Mouse (Mus musculus) forebrain, embryonic 14.5 days (tissue): ENCODE measurements around the gene Tmc4. TPM values are rescaled to one million over a fixed set of nuclear protein-coding genes. Genes with fewer than 3 reads are reported as not detected.

ENCODE experiments used
- ATAC-seq: fragments of 200-750 bp; cut with Nextera tagmentation; 2 replicates; pipeline ENCODE4 v1.8.0; 2017; ENCODE audit warnings: mild to moderate bottlenecking, moderate library complexity
- DNase-seq: peaks from one replicate; pipeline ENCODE4 v3.0.0-alpha.2; 2015; ENCODE audit warnings: low spot score
- H3K27ac ChIP-seq: fragments of 300-500 bp; sonication (generic); 2 replicates; pipeline ENCODE4 v1.5.1; 2014; ENCODE audit warnings: low read depth, mild to moderate bottlenecking, control low read depth, low read length, moderate library complexity
- H3K27me3 ChIP-seq: fragments of 300-500 bp; sonication (generic); replicated peaks from 2 replicates; pipeline ENCODE4 v1.6.1; 2014; ENCODE audit warnings: low read length, control low read depth, mixed read lengths; ENCODE audit not compliant: control insufficient read depth, insufficient read depth
- H3K36me3 ChIP-seq: fragments of 300-500 bp; sonication (generic); 2 replicates; pipeline ENCODE4 v1.6.1; 2014; ENCODE audit warnings: low read length, control low read depth; ENCODE audit not compliant: control insufficient read depth, insufficient read depth
- H3K4me1 ChIP-seq: fragments of 300-500 bp; sonication (generic); 2 replicates; pipeline ENCODE4 v1.6.1; 2014; ENCODE audit warnings: antibody characterized with exemption, low read length, control low read depth; ENCODE audit not compliant: control insufficient read depth, insufficient read depth
- H3K4me2 ChIP-seq: fragments of 300-500 bp; sonication (generic); 2 replicates; pipeline ENCODE4 v1.6.1; 2014; ENCODE audit warnings: mild to moderate bottlenecking, control low read depth, low read length
- H3K4me3 ChIP-seq: fragments of 300-500 bp; sonication (generic); 2 replicates; pipeline ENCODE4 v1.5.1; 2014; ENCODE audit warnings: low read depth, low read length, control low read depth
- H3K9ac ChIP-seq: fragments of 300-500 bp; sonication (generic); 2 replicates; pipeline ENCODE4 v1.6.1; 2014; ENCODE audit warnings: mild to moderate bottlenecking, low read length, control low read depth, moderate library complexity
- H3K9me3 ChIP-seq: fragments of 300-500 bp; sonication (generic); replicated peaks from 2 replicates; pipeline ENCODE4 v1.6.1; 2016; ENCODE audit warnings: low read length, control low read depth, mixed read lengths; ENCODE audit not compliant: control insufficient read depth
- WGBS: fragments of 180-500 bp; shearing (Covaris S2); extraction: QIAGEN DNeasy Blood & Tissue Kit; methylation state at CpG from one replicate; pipeline ENCODE4 v1.1.7; 2014; 5-methylcytosine and 5-hydroxymethylcytosine counted together
- microRNA-seq: library from miRNA; unstranded; fragments of <30 nt; microRNA quantifications from one replicate; pipeline ENCODE4, GENCODE M21; 2016
- polyA plus RNA-seq: library from polyadenylated mRNA; unstranded; fragments of >200 nt; fragmentation: Nextera tagmentation; extraction: Ambion mirVana; gene quantifications from 2 replicates; pipeline ENCODE4 v1.2.1, GENCODE M21; 2014

The Tmc4 gene
- polyA plus RNA-seq, 1 experiment from 2014 or later = 1.8 TPM

GRCm38 (mm10) chr7:3629543-3630477 lies 47.5 kb downstream of the Tmc4 start, which contains the start of the genes Tfpt and Prpf31:
Gene Tfpt, minus strand, starts transcription at chr7:3629929.
Gene Prpf31, plus strand, starts transcription at chr7:3629985.
- peaks cover 24% of the 10 kb centered on the region for H3K36me3 ChIP-seq
- H3K4me1 ChIP-seq = peaks cover 14% of the 10 kb centered on the region
- H3K27me3 ChIP-seq = no peaks in the 10 kb centered on the region
- peak within 1 kb of the TSS; percentile 98 for H3K4me2 ChIP-seq
- H3K4me3 ChIP-seq = peak within 1 kb of the TSS; percentile 62
- no peaks in the 10 kb centered on the region for H3K9me3 ChIP-seq
- peak within 1 kb of the TSS; percentile 78 for H3K9ac ChIP-seq
- ATAC-seq = peak; percentile 92
- peak; percentile 99 for DNase-seq
- WGBS = under 1% methylated on average over 47 of the region's 47 CpGs
- peak within 1 kb of the TSS; percentile 14; the same call in 1 of the 2 replicates for H3K27ac ChIP-seq

DNA sequence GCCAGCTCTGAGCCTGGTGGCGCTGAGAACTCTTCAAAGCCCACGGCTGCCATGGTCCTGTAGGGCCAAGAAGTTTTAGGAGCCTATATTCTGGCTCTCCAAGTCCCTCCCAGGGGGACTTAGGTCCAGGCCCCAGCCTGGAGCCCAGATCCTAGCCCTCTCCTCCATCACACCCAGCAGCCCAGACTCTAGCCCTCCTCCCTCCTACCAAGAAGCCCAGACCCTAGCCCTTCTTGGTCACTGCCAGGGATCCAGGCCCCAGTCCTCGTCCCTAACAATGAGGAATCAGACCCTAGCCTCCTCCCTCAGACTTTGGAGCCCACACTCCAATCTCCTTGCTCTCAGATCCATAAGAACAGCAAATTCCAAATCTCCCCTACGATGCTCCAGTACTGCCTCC lies 48.3 kb downstream of the Tmc4 start:
- peaks cover 14% of the 10 kb centered on the region for H3K4me1 ChIP-seq
- peak overlapping the region; percentile 62 for H3K4me3 ChIP-seq
- peak overlapping the region; percentile 98 for H3K4me2 ChIP-seq
- 37% methylated on average over 4 of the region's 4 CpGs for WGBS
- peak; percentile 35 for ATAC-seq
- H3K9me3 ChIP-seq = no peaks in the 10 kb centered on the region
- peak overlapping the region; percentile 78 for H3K9ac ChIP-seq
- 0 out of 2 replicates have a peak overlapping the region, but pooled peaks have one; percentile 14 for H3K27ac ChIP-seq
- DNase-seq = no peak
- peaks cover 23% of the 10 kb centered on the region for H3K36me3 ChIP-seq
- H3K27me3 ChIP-seq = no peaks in the 10 kb centered on the region

DNA sequence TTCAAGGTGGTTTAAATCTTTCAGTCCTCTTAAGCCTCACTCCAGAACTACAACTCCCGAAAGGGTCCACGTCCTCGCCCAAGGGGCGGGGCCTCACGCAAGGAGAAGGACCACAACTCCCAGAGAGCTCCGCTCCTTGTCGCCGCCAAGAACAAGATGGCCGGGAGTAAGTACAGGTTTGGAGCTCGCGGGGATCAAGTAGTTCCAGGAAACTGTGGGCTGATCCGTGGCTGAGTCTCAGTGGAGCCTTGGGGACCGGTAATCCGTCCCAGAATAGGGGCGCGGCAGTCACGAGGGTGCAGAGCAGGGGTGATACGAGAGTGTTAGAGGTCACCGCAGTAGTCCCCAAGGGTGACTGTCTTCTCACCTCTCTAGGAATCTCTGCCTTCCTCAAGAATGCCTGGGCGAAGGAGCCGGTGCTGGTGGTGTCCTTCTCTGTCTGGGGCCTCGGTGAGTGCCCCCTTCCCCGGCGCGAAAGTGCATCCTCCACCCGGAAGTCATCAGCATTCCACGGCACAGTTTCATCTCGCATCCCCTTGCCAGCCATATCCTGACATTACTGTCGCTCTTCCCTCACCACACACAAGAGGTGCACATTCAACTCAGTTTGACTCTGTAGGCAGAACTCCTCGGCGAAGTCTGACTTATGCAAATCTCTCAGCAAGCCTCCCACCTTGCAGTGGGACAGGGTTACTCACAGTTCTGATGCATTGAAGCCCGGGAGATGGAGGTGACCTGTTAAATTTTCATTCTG lies 59.9 kb downstream of the Tmc4 start, which contains the start of gene Ndufa3:
Ndufa3 (plus strand) TSS at position 132 of the 754 bp plus-strand sequence.
- ATAC-seq (peak; percentile 97), DNase-seq (peak; percentile 96)
- peak within 1 kb of the TSS; percentile 61 for H3K4me3 ChIP-seq
- peaks cover 28% of the 10 kb centered on the region for H3K36me3 ChIP-seq
- peaks cover 5% of the 10 kb centered on the region for H3K4me1 ChIP-seq
- no peaks in the 10 kb centered on the region for H3K27me3 ChIP-seq
- peak within 1 kb of the TSS; percentile 79 for H3K9ac ChIP-seq
- H3K4me2 ChIP-seq = peak within 1 kb of the TSS; percentile 70
- no peak within 1 kb of the TSS for H3K27ac ChIP-seq
- no peaks in the 10 kb centered on the region for H3K9me3 ChIP-seq
- WGBS = 2% methylated on average over 32 of the region's 32 CpGs

DNA sequence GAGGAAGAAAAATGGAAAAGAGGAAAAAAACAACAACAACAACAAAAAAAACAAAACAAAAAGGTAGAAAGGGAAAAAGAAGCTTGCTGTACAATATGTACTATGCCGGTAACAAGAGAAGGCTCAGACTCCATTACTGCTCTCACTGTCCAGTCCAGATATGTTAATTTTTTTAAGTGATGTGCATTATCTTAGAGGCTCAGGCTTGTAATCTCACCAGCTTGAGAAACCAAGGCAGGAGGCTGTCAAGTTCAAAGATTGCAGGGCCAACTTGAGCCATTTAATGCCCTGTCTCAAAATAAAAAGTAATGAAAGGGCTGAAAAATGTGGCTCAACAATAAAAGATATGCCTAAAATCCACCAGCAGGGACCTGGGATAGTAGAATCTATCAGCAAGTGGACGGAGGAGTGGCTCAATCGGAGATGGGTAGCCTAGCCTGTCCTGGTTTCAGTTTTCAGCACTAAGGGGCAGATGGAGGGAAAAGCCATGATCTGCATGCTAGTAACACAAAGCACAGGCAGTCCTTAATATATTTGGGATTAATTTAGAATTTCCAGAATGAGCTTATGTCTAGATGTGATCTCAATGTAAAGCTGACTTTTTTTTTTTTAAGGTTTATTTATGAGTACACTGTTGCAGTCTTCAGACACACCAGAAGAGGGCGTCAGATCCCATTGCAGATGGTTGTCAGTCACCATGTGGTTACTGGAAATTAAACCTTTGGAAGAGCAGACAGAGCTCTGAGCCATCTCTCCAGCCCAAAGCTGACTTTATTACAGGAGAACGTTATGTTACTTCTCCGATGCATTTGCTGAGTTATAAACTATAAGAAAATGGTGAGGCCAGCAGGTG lies 60.7 kb downstream of the Tmc4 start:
- no peak overlapping the region; the same call in 1 of the 2 replicates for H3K4me2 ChIP-seq
- peak overlapping the region; percentile 61 for H3K4me3 ChIP-seq
- peaks cover 5% of the 10 kb centered on the region for H3K4me1 ChIP-seq
- H3K27me3 ChIP-seq = no peaks in the 10 kb centered on the region
- H3K9me3 ChIP-seq = no peaks in the 10 kb centered on the region
- DNase-seq (no peak), ATAC-seq (peak; percentile 40)
- H3K9ac ChIP-seq = no peak overlapping the region
- WGBS = 45% methylated on average over 6 of the region's 6 CpGs
- peaks cover 20% of the 10 kb centered on the region for H3K36me3 ChIP-seq
- H3K27ac ChIP-seq = no peak overlapping the region

GRCm38 (mm10) chr7:3616057-3616388 lies 61.3 kb downstream of the Tmc4 start, which contains the start of gene Oscar:
Gene Oscar, minus strand, starts transcription at chr7:3616157.
- no peak for ATAC-seq
- no peak within 1 kb of the TSS for H3K27ac ChIP-seq
- peak within 1 kb of the TSS; percentile 61 for H3K4me3 ChIP-seq

More at GRCm38 (mm10) chr7:3616057-3616388, 61.3 kb downstream of the Tmc4 start, which contains the start of gene Oscar:
- H3K9me3 ChIP-seq = no peaks in the 10 kb centered on the region
- no peak within 1 kb of the TSS for H3K9ac ChIP-seq
- peaks cover 5% of the 10 kb centered on the region for H3K4me1 ChIP-seq
- H3K36me3 ChIP-seq = peaks cover 15% of the 10 kb centered on the region
- DNase-seq = no peak
- H3K27me3 ChIP-seq = no peaks in the 10 kb centered on the region
- 76% methylated on average over 4 of the region's 4 CpGs for WGBS
- H3K4me2 ChIP-seq = no peak within 1 kb of the TSS; the same call in 1 of the 2 replicates

Small RNAs within 50 kb of the gene (microRNA-seq; reads per million reads assigned to microRNA genes)
- 4.2 reads per million, percentile 23 among the genes with 10 or more reads in this experiment for gene Mir3572

Other genes with a start within 250 kb of the Tmc4 start
- gene Tarm1, start 174.9 kb downstream of the Tmc4 start, polyA plus RNA-seq = not detected in 2 replicates
- 0.13 and 0.23 TPM in 2 replicates for gene Oscar, start 61.4 kb downstream of the Tmc4 start, polyA plus RNA-seq
- 424 and 576 TPM in 2 replicates for gene Ndufa3, start 60.2 kb downstream of the Tmc4 start, polyA plus RNA-seq
- 31.3 and 34.8 TPM in 2 replicates for gene Tfpt, start 47.6 kb downstream of the Tmc4 start, polyA plus RNA-seq
- 99.7 and 102 TPM in 2 replicates for gene Prpf31, start 47.6 kb downstream of the Tmc4 start, polyA plus RNA-seq
- 40.5 and 44.2 TPM in 2 replicates for gene Cnot3, start 32.3 kb downstream of the Tmc4 start, polyA plus RNA-seq
- gene Leng1, start 11.7 kb downstream of the Tmc4 start, polyA plus RNA-seq = 10.2 and 12.3 TPM in 2 replicates
- gene Tsen34, start 15.3 kb upstream of the Tmc4 start, polyA plus RNA-seq = 233 TPM in 2 replicates
- gene Mboat7, start 16.0 kb upstream of the Tmc4 start, polyA plus RNA-seq = 35.1 and 49.3 TPM in 2 replicates
- 1,006 and 1,170 TPM in 2 replicates for gene Rps9, start 26.4 kb upstream of the Tmc4 start, polyA plus RNA-seq
- 0.10 and 0.19 TPM in 2 replicates for gene Pirb, start 42.8 kb upstream of the Tmc4 start, polyA plus RNA-seq
- gene Gm15448, start 148.1 kb upstream of the Tmc4 start, polyA plus RNA-seq = not detected in 2 replicates
- not detected in 2 replicates for gene Pira2, start 167.5 kb upstream of the Tmc4 start, polyA plus RNA-seq
- not detected in 2 replicates for gene Gm14548, start 220.6 kb upstream of the Tmc4 start, polyA plus RNA-seq
- gene Lilra6, start 237.9 kb upstream of the Tmc4 start, polyA plus RNA-seq = not detected in 2 replicates